Mouse (Mus musculus) liver, embryonic 16.5 days (tissue): ENCODE measurements around the gene Gm128. TPM values are rescaled to one million over a fixed set of nuclear protein-coding genes. Genes with fewer than 3 reads are reported as not detected.

Experiments used
- ATAC-seq: fragments of 200-750 bp; cut with Nextera tagmentation; 2 replicates; pipeline ENCODE4 v1.8.0; 2017; ENCODE audit warnings: low read depth, mild to moderate bottlenecking, moderate number of reproducible peaks, moderate library complexity
- H3K27ac ChIP-seq: fragments of 300-500 bp; sonication (generic); 2 replicates; pipeline ENCODE4 v1.5.1; 2014; ENCODE audit warnings: mild to moderate bottlenecking, low read length
- H3K27me3 ChIP-seq: fragments of 300-500 bp; sonication (generic); 2 replicates; pipeline ENCODE4 v1.6.1; 2014; ENCODE audit warnings: low read depth, low read length, mixed read lengths; ENCODE audit not compliant: control insufficient read depth, insufficient read depth
- H3K36me3 ChIP-seq: fragments of 300-500 bp; sonication (generic); 2 replicates; pipeline ENCODE4 v1.6.1; 2014; ENCODE audit warnings: mild to moderate bottlenecking; ENCODE audit not compliant: control insufficient read depth, insufficient read depth
- H3K4me1 ChIP-seq: fragments of 300-500 bp; sonication (generic); 2 replicates; pipeline ENCODE4 v1.6.1; 2014; ENCODE audit warnings: low read depth, low read length, mixed read lengths; ENCODE audit not compliant: control insufficient read depth
- H3K4me2 ChIP-seq: fragments of 300-500 bp; sonication (generic); 2 replicates; pipeline ENCODE4 v1.6.1; 2014; ENCODE audit warnings: low read depth, low read length, mixed read lengths
- H3K4me3 ChIP-seq: fragments of 300-500 bp; sonication (generic); 2 replicates; pipeline ENCODE4 v1.5.1; 2014; ENCODE audit warnings: low read depth, mild to moderate bottlenecking, low read length
- H3K9ac ChIP-seq: fragments of 300-500 bp; sonication (generic); 2 replicates; pipeline ENCODE4 v1.6.1; 2014; ENCODE audit warnings: low read depth, low read length
- H3K9me3 ChIP-seq: fragments of 300-500 bp; sonication (generic); replicated peaks from 2 replicates; pipeline ENCODE4 v1.6.1; 2016; ENCODE audit warnings: low read length; ENCODE audit not compliant: control insufficient read depth
- WGBS: fragments of 180-500 bp; shearing (Covaris S2); extraction: QIAGEN DNeasy Blood & Tissue Kit; methylation state at CpG from one replicate; pipeline ENCODE4 v1.1.7; 2014; ENCODE audit not compliant: insufficient replicate concordance; 5-methylcytosine and 5-hydroxymethylcytosine counted together
- polyA plus RNA-seq: library from polyadenylated mRNA; unstranded; fragments of >200 nt; fragmentation: Nextera tagmentation; extraction: Ambion mirVana; gene quantifications from 2 replicates; pipeline ENCODE4 v1.2.1, GENCODE M21; 2015

The Gm128 gene
- polyA plus RNA-seq, 1 experiment from 2014 or later, result 0.07 TPM

GRCm38 (mm10) chr3:95229781-95230494 lies 11.5 kb downstream of the Gm128 start:
- no peak for ATAC-seq
- H3K9me3 ChIP-seq, result no peaks in the 10 kb centered on the region
- 2% methylated on average over 13 of the region's 13 CpGs for WGBS

DNA sequence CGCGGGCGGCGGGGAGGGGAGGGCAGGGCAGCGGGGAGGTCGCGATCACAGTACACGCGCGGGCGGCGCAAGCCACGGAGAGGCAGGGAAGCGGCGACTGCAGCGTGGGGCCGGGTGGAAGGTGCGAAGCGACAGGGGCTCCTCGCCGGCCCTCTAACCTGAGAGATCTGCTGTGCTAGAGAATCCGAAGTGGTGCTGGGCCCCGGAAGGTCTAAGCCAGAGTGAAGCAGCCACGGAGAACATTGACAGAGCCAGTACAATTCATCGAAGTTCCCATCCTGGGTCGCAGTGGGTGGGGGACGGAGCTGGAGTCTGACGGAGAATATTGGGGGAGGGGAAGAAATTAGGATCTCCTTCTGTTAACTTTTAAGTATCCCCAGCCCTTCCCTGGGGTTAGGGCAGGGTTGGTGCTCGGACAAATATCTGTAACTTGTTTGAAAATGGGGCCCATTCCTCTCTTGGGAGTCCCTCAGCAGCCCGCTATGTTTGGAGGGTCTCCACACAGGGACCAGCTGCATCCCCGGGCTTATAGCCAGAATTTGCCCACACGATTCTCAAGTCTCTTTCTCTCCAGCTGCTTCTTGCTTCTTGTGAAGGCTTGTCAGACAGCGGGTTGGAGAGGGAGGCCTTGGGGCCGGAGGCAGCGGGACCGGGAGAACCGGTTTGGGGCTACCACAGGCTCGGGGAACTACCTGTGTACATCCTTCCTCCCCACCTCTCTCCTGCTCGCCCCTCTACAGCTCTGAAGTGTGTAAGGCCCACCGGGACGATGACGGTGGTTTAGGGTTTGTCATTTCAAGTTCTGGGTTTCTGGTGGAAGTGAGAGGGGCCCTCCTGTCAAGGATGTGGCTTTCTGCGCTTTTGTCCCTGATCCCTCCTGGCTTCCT lies 12.3 kb downstream of the Gm128 start:
- H3K4me1 ChIP-seq, result peaks cover 34% of the 10 kb centered on the region

More at GRCm38 (mm10) chr3:95229781-95230494, 11.5 kb downstream of the Gm128 start:
- Histone ChIP-seq H3K4me2 (peak overlapping the region; percentile 99), H3K27ac (peak overlapping the region; percentile 90), H3K4me1 (peaks cover 34% of the 10 kb centered on the region), H3K9ac (peak overlapping the region; percentile 78), H3K4me3 (peak overlapping the region; percentile 73), H3K27me3 (no peaks in the 10 kb centered on the region), H3K36me3 (peaks cover 26% of the 10 kb centered on the region)

DNA sequence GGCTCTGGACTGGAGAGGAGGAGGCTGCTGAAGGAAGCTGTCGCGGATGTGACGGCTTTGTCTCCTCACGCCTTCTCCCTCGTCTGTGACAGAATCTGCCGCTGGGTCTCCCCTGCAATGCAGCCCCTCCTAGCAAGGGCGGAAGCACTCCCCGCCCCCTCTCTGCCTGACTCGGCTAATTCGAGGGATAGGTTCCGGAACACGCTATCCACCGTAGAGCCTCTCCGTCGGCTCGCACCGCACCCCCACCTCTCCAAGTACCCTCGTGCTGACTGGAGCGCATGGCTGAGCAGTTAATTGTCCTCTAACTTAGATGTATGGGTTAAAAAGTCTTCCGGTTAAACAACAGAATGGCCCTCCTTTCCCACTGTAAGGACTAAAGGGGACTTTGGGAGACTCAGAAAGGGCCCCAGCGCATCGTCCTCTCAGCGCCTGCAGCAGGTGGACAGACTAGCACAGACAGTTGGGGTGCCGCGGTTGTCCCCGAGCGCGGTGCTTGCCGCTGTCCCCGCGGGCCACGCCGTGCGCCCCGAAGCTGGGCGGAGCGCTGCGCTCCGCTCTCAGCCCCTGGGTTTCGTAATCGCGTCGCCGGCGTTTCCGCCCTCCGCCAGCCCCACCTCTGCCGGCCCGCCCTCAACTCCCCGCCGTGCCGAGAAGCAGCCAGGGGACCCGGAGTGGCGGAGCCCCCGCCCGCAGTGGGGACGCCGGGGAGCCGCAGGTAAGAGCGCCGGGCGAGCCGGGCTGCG lies 13.1 kb downstream of the Gm128 start, which contains the start of gene Cdc42se1:
TSS of gene Cdc42se1 (plus strand) at position 585 of the 746 bp plus-strand sequence.
- ATAC-seq, result peak; percentile 92
- peaks cover 15% of the 10 kb centered on the region for H3K36me3 ChIP-seq
- H3K27me3 ChIP-seq, result no peaks in the 10 kb centered on the region
- H3K4me1 ChIP-seq, result peaks cover 34% of the 10 kb centered on the region
- peak within 1 kb of the TSS; percentile 90 for H3K27ac ChIP-seq
- H3K4me2 ChIP-seq, result peak within 1 kb of the TSS; percentile 99
- H3K9me3 ChIP-seq, result no peaks in the 10 kb centered on the region
- under 1% methylated on average over 64 of the region's 64 CpGs for WGBS
- H3K4me3 ChIP-seq, result peak within 1 kb of the TSS; percentile 73
- H3K9ac ChIP-seq, result peak within 1 kb of the TSS; percentile 78

More for the DNA sequence above, 12.3 kb downstream of the Gm128 start:
- Histone ChIP-seq H3K27me3 (no peaks in the 10 kb centered on the region), H3K9me3 (no peaks in the 10 kb centered on the region), H3K4me2 (peak overlapping the region; percentile 99), H3K27ac (peak overlapping the region; percentile 90), H3K4me3 (peak overlapping the region; percentile 73), H3K9ac (peak overlapping the region; percentile 78), H3K36me3 (peaks cover 19% of the 10 kb centered on the region)
- ATAC-seq, result peak; percentile 2; the same call in 1 of the 2 replicates
- under 1% methylated on average over 40 of the region's 43 CpGs for WGBS

- H3K4me2 ChIP-seq, result peak overlapping the region; percentile 99
- H3K36me3 ChIP-seq, result peaks cover 9% of the 10 kb centered on the region
- no peak for ATAC-seq
- H3K27me3 ChIP-seq, result no peaks in the 10 kb centered on the region
- no peak overlapping the region for H3K27ac ChIP-seq
- H3K4me3 ChIP-seq, result no peak overlapping the region
- no peak overlapping the region for H3K9ac ChIP-seq
- 38% methylated on average over 1 of the region's 1 CpGs for WGBS
- no peaks in the 10 kb centered on the region for H3K9me3 ChIP-seq
- peaks cover 28% of the 10 kb centered on the region for H3K4me1 ChIP-seq
Measured at GRCm38 (mm10) chr3:95227214-95227613, 14.2 kb downstream of the Gm128 start.

DNA sequence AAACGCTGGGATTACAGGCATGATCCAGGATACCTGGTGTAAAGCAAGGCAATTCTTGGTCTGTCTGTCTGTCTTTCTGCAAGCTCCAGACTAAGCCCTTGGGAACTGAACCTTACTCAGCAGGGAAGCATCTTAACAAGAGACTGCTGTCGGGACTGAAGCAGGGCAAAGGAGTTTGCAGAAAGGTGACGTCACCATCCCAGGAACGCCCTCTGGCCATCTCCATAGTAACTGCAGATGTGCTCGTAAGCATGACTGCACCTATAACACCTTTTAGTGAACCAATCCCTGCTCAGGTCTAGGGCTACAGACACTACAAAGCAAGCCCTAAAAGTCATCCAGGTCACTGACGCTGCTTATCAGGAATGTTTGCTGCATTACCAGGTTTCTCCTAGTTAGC lies 17.1 kb downstream of the Gm128 start:
- Histone ChIP-seq H3K4me1 (peaks cover 5% of the 10 kb centered on the region; the same call in 1 of the 2 replicates), H3K27ac (no peak overlapping the region), H3K27me3 (no peaks in the 10 kb centered on the region), H3K36me3 (peaks cover 3% of the 10 kb centered on the region), H3K9me3 (no peaks in the 10 kb centered on the region), H3K4me2 (no peak overlapping the region), H3K4me3 (no peak overlapping the region), H3K9ac (no peak overlapping the region)
- WGBS, result 61% methylated on average over 6 of the region's 6 CpGs
- no peak for ATAC-seq

DNA sequence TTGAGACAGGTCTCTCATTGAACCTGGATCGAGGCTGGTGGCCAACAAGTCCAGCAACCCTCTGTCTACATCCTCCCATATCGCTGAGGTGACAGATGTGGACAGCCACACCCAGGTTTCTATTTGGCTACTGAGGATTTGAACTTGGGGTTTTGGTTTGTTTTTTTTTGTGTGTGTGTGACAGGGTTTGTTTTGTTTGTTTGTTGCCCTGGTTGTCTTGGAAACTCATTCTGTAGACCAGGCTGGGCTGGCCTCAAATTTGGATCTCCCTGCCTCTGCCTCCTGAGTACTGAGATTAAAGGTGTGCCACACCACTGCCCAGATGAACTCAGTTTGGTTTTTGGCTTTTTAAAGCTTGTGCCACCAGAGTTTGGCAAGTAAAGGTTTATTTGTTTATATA lies 18.4 kb downstream of the Gm128 start:
- Histone ChIP-seq H3K4me1 (peaks cover 10% of the 10 kb centered on the region), H3K27me3 (no peaks in the 10 kb centered on the region), H3K4me2 (no peak overlapping the region), H3K9ac (no peak overlapping the region), H3K36me3 (peaks cover 3% of the 10 kb centered on the region), H3K4me3 (no peak overlapping the region), H3K9me3 (no peaks in the 10 kb centered on the region), H3K27ac (no peak overlapping the region)
- ATAC-seq, result no peak
- 85% methylated on average over 2 of the region's 2 CpGs for WGBS

DNA sequence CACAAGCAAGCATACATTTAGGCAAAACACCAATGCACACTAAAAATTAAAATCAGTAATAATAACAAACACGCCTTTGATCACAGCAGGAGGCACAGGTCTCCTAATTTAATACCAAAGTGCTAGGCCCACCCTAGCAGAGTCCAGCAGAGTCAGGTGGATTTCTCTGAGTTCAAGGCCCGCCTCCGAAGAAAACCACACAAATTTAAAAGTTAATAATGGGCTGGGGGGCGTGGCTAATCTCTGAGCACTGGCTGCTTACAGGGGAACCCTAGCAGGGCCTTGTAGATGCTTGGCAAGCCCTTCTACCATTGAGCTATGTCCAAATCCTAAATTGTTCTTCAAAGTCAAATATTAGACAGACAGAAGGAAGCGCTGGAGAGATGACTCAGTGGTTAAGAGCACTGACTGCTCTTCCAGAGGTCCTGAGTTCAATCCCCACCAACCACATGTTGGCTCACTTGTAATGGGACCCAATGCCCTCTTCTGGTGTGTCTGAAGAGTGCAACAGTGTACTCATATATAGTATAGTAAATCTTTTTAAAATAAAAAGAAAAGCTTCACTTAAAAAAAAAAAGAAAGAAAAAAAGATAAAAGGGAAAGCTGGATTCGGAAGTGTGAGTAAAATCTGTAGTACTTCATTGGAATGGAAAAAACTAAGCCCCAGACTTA lies 22.8 kb downstream of the Gm128 start:
- Histone ChIP-seq H3K4me1 (peaks cover 24% of the 10 kb centered on the region), H3K27ac (peak overlapping the region; percentile 95), H3K9ac (peak overlapping the region; percentile 94), H3K36me3 (peaks cover 12% of the 10 kb centered on the region), H3K4me3 (peak overlapping the region; percentile 93), H3K4me2 (peak overlapping the region; percentile 78), H3K27me3 (no peaks in the 10 kb centered on the region), H3K9me3 (no peaks in the 10 kb centered on the region)
- no peak for ATAC-seq
- WGBS, result 51% methylated on average over 6 of the region's 6 CpGs
